Mouse (Mus musculus) liver, embryonic 14.5 days (tissue): ENCODE measurements at regions not wholly inside any gene's neighbourhood (a gene's known extent, or its start where the extent isn't known, plus 50 kb on each side); places are given as distances from the start of the nearest gene placed in this dataset.

Source experiments
- CTCF ChIP-seq: IDR thresholded peaks from 2 replicates; pipeline ENCODE4 v1.5.1; 2016; ENCODE audit warnings: antibody characterized with exemption, low read depth, control low read depth
- EP300 ChIP-seq: IDR thresholded peaks from 2 replicates; pipeline ENCODE4 v1.6.1; 2016; ENCODE audit warnings: antibody characterized with exemption, low read depth

- TF ChIP-seq CTCF (no peak), EP300 (no peak)
These were observed 259.0 kb downstream of the Nek10 start for GRCm38 (mm10) chr14:15061966-15062860.
